Mouse (Mus musculus): ENCODE data around the gene Mctp2. TPM values are rescaled to one million over a fixed set of nuclear protein-coding genes. Genes with fewer than 3 reads are reported as not detected.
"Not testable (repeated sequence)": the region's sequence is repeated elsewhere in the genome, so short reads cannot be mapped to it uniquely, and the experiment has no call there.

Gene Mctp2
- total RNA-seq, 2 experiments from 2014 or later = 1.3 to 2.0 TPM

GRCm38 (mm10) chr7:72280721-72281120 is 25.7 kb downstream of the Mctp2 start:
- intact Hi-C loops (cut with DNase I) = no loop called here
- no peak for DNase-seq (ENCODE audit: low spot score in 2 of 2)

GRCm38 (mm10) chr7:72278412-72278811 is 28.0 kb downstream of the Mctp2 start:
- intact Hi-C loops (cut with DNase I) = no loop called here
- DNase-seq (ENCODE audit: low spot score in 2 of 2) = no peak

DNA sequence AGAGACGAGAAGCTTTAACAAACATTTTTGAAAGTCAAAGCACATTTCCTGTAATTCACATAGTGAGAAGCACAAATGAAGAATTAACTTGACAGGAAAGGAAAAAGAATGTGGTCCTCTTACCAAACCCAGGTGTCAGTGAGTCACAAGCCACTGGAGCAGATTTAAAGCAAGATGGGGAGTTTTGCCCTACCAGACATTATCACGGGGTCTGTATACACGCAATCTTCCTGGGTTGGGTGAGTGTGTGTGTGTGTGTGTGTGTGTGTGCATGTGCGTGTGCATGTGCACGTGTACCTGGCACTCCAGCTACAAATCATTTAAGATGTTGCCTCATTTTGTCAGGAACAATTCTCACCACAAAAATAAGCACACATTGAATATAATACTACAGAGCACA is 30.9 kb downstream of the Mctp2 start:
- intact Hi-C loops (cut with DNase I) = no loop called here
- DNase-seq (ENCODE audit: low spot score in 2 of 2) = no peak

DNA sequence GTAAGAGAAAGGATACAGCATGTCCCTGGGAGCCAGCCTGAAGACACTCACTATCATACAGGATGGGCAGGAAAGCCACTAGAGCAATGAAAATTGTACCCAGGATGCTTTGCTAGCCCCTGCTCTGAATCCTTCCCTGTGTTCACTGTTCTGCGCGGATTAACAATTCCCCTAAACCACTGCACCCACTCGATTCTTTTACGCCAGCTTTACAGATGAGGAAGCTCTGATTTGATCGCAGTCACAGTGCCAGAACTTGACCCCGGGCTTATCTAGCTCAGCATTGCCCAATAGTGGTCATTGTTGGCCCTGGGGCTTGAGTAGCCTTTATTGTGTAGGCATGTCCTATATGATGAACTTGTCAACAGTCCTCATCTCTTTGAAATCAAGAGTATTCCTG is 34.9 kb downstream of the Mctp2 start:
- DNase-seq (ENCODE audit: low spot score in 2 of 2) = no peak
- intact Hi-C loops (cut with DNase I) = no loop called here

- intact Hi-C loops (cut with DNase I) = no loop called here
- DNase-seq (ENCODE audit: low spot score in 2 of 2) = no peak
These were observed 36.4 kb downstream of the Mctp2 start for GRCm38 (mm10) chr7:72269994-72270393.

DNA sequence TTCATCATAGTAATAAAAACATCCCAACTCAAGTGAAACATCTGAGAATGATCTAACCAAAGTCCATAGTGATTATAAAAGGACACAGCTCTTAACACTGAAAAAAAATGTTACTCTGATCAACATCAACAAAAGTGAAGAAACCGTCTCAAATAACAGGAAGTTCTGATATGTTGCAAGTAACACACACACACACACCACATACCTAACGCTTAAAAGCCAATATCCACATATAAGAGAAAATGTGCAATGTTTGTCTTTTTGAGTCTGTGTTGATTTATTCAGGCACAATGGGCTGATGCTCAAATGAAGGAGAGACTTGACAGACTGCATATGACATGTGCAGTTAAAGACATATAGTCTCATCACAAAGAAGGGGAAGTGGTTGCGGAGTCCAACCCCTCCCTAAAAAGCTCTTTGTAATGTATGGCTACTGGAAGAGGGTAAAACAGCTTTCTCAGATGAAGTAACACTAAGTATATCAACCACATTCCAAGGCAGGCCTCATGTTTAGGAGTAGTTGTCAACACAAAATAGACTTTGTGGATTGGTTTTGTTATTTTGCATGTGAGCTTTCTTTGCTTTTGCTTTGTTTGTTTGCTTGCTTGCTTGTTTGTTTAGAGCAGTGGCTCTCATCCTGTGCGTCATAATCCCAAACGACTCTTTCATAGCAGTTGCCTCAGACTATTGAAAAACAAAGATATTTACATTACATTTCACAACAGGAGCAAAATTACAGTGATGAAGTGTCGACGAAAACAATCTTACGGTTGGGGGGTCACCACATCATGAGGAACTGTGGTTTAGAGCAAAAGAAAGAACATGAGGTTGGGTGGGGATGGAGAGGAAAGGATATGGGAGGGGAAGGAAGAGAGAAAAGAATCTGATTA is 45.4 kb downstream of the Mctp2 start:
- DNase-seq (ENCODE audit: low spot score in 2 of 2) = no peak
- intact Hi-C loops (cut with DNase I) = no loop called here

DNA sequence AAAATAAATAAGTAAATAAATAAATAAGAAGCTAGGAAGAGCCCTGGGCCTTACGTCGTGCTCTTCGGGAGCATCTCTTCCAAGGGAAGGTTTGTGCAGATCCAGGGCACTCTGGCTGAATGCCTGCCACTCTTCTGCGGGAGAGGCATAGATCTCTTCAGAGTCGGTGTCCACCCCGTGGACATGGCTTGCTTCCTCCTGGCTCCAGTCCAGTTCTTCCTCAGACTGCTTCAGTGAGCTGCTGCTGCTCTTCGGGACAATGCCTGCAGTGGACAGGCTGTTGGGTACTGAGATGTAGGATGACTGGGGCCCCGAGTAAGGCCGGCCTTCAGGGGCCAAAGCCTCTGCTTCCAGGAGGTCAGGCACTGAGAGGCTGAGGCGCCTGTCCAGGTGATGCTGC is 47.4 kb downstream of the Mctp2 start:
- intact Hi-C loops (cut with DNase I) = no loop called here
- DNase-seq (ENCODE audit: low spot score in 2 of 2) = no peak

- DNase-seq (ENCODE audit: low spot score in 2 of 2); intact Hi-C loops (cut with DNase I): not testable (repeated sequence)
These were observed 56.1 kb downstream of the Mctp2 start for GRCm38 (mm10) chr7:72250326-72250725.

- intact Hi-C loops (cut with DNase I) = no loop called here
- no peak for DNase-seq (ENCODE audit: low spot score in 2 of 2)
These were observed 65.1 kb downstream of the Mctp2 start for GRCm38 (mm10) chr7:72241269-72241668.

DNA sequence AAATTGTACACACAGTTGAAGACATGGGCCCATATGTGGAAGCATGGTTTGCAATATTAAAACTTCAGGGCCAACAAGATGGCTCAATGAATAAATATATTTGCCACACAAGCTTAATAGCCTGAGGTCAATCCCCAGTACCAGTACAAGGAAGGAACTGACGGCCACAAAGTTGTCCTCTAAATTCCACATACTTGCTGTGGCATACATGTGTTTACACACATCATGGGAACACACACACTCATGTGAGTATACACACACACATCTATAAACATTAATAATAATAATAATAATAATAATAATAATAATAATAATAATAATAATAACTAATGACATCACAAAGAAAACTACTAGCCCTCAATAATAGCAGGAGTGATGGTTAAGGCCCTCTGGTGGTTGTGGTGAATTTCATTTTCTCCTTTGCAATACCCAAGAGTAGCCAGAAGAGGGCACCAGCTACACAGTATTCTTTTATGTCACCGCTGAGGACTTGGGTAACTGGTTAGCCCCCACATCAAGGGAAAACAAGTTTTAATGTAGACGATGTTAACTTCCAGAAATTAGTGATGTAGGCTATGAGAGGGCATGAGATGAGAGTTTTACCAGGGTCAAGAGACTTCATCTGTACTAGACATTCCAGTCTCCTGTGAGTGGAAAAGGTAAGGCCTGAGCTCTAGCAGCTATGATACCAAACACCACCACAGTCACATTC is 66.5 kb downstream of the Mctp2 start:
- intact Hi-C loops (cut with DNase I) = loop anchor here (1.0 kb wide), 1 partner anchor 122 kb away; no protein-coding TSS in a partner anchor
- peak; percentile 71 to 72 for DNase-seq (ENCODE audit: low spot score in 2 of 2)

GRCm38 (mm10) chr7:72238575-72238974 is 67.8 kb downstream of the Mctp2 start:
- DNase-seq (ENCODE audit: low spot score in 2 of 2) = peak; percentile 84 to 87
- intact Hi-C loops (cut with DNase I) = no loop called here

GRCm38 (mm10) chr7:72234433-72234998 is 71.9 kb downstream of the Mctp2 start:
- no peak for DNase-seq (ENCODE audit: low spot score in 2 of 2)
- intact Hi-C loops (cut with DNase I) = no loop called here

DNA sequence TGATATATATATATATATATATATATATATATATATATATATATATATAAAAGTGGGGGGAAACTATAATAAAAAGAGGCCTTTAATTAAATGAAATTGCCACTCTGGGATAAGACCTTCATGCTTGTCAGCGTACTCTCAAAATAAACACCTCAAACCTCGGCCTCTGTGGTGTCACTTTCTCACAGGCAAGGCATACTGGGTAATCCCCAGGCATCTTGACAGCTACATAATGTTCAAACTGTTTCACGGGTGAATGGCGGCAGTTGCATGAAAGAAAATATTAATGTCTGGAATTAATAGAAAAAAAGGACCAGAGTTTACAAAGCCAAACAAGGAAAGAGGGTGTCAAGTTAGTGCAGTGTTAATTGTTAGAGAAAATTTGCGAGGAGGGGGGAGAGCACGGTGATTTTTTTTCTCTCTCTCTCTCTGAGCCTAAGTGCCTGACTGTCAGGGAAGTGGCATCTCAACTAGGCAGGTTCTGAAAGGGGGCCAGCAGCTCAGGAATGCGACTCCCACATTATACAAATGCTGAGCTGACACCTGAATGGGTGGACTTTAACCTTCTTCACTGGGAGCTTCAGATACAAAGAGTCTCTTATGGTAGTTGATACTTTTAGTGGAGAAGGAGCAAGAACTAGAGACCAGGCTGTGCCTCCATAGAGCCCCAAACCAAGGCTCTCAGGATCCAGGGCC is 75.1 kb downstream of the Mctp2 start:
- intact Hi-C loops (cut with DNase I) = no loop called here
- no peak for DNase-seq (ENCODE audit: low spot score in 2 of 2)

DNA sequence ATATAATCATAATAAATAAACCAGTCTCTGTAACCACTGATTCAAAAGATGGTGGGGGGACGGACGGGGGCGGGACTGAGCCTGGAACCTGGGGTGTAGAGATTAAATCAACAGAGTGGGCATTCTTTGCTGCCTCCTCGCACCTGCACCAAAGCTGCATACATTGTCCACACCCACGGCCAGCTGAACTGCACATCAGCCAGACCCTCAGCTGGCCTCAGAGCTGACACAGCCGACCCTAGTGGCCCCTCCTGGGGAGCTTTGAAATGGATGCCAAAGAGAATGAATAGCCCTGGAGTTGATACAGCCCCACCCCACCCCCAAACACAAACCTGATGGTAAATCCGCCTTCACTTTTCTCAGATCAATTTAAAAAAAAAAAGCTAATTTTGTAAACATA is 76.5 kb downstream of the Mctp2 start:
- DNase-seq (ENCODE audit: low spot score in 2 of 2) = no peak
- intact Hi-C loops (cut with DNase I) = no loop called here

DNA sequence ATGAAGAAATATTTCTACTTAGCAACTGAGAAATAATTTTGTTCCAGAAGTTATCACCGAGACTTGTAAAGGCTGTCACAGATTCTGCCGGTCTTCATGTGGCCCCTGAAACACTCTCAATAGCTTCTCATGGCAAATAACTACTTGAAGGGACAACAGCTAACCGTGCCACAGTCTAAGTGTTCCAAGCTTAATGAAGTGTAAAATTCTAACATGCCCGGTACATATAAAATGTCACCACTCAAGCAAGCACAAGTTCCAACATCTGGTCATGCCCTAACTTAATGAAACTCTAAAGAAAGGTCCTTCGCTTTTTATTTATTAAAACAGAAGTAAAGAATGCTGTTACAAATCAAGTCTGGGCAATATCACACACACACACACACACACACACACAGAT is 82.8 kb downstream of the Mctp2 start:
- intact Hi-C loops (cut with DNase I) = no loop called here
- no peak for DNase-seq (ENCODE audit: low spot score in 2 of 2)

DNA sequence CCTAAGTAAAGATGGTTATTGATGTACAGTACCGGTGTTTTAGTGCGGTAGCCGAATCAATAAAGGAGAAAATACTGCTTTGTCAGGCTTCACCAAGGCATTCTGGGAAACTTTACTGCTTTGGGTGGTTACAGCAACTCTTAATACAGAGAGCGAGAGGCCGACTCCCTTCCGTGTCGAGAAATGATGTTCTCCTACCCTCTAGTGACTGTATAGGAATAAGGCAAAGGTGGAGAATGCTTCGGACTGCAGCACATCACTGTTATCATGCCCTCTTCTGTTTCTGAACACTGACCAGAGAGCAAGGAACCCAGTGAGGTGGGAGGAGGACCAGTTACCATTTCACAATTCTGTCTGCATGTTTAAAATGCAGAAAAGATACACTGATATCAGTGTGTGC is 83.9 kb downstream of the Mctp2 start:
- intact Hi-C loops (cut with DNase I) = no loop called here
- DNase-seq (ENCODE audit: low spot score in 2 of 2) = no peak

DNA sequence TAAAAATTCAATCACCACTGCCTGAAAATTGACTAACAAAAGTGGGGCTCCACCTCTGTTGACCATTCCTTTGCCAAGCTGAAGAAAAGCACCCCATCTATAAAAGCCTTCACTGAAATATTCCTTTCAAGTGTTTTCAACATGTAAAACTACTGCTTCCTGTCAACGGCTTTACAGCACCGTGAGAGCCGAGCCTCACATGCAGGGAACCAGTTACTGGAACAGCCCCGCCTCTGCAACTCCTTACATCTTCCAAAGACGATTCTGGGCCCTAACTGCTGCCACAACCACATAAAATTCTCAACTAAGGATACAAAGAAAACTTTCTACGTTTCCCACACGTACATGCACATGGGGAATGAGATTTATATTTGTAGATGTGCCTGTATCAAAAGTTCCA is 88.4 kb downstream of the Mctp2 start:
- no peak for DNase-seq (ENCODE audit: low spot score in 2 of 2)
- intact Hi-C loops (cut with DNase I) = no loop called here

DNA sequence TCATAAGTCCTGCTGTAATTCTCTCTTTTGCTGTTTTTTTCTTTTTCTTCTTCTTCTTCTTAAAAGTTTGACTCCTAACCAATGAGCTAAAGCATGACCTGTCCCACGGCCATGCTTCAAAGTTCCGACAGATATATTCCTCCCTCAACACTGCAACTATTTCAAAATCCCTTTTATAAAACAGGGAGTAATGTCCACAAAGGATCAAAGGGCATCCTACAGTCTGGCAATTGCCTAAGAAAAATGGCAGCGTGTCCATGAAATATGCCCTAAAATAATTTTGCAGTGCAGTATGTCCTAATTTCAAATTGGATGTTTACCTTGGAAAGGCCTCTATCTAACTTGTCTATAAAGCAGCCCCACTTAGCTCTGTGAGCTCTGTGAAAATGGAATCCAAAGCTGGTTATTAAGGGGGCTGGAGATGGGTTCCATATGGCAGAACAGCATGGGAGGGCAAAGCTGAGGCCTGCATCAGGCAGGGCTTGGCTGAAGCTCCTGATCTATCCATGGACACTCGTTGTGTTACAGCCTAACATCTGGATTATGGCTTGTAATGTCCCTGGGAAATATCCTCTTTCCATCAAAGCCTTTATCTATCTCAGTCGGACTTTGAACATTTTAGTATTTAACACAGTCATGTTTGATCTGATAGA is 90.7 kb downstream of the Mctp2 start:
- intact Hi-C loops (cut with DNase I) = no loop called here
- no peak for DNase-seq (ENCODE audit: low spot score in 2 of 2)

GRCm38 (mm10) chr7:72210201-72210600 is 96.2 kb downstream of the Mctp2 start:
- intact Hi-C loops (cut with DNase I) = no loop called here
- no peak for DNase-seq (ENCODE audit: low spot score in 2 of 2)

Measured in left cerebral cortex, postnatal 14 days (tissue).